Mouse (Mus musculus) megakaryocyte, embryonic 14.5 days (primary cell): ENCODE data around the gene Mmgt2. TPM values are rescaled to one million over a fixed set of nuclear protein-coding genes. Genes with fewer than 3 reads are reported as not detected.

Source experiments
- H3K27me3 ChIP-seq: replicated peaks from 2 replicates; pipeline ENCODE3; 2012; ENCODE audit warnings: inconsistent platforms
- H3K36me3 ChIP-seq: replicated peaks from 2 replicates; pipeline ENCODE3; 2012; ENCODE audit warnings: low read length, inconsistent platforms, mixed read lengths
- H3K4me1 ChIP-seq: 2 replicates; pipeline ENCODE4 v1.6.1; 2012; ENCODE audit warnings: inconsistent platforms
- H3K4me3 ChIP-seq: replicated peaks from 2 replicates; pipeline ENCODE3; 2012; ENCODE audit warnings: moderate library complexity, mild to moderate bottlenecking, inconsistent platforms
- H3K9me3 ChIP-seq: 2 replicates; pipeline ENCODE4 v1.6.1; 2012; ENCODE audit warnings: inconsistent platforms
- FLI1 ChIP-seq: IDR thresholded peaks from 2 replicates; pipeline ENCODE4 v1.6.1; 2012; ENCODE audit warnings: low read length, inconsistent platforms, mixed read lengths
- GATA1 ChIP-seq: IDR thresholded peaks from 3 replicates; pipeline ENCODE4 v1.6.1; 2012; ENCODE audit warnings: mixed read lengths, low read length, inconsistent platforms, borderline replicate concordance
- polyA plus RNA-seq: library from polyadenylated mRNA; stranded (reverse); fragments of >175 nt; gene quantifications from 2 replicates; pipeline ENCODE4 v1.2.3, GENCODE M21; 2012; ENCODE audit warnings: low replicate concordance; ENCODE audit not compliant: insufficient read depth

The Mmgt2 gene
- polyA plus RNA-seq, 1 experiment: 26.5 TPM

- no peak for TF ChIP-seq GATA1
- TF ChIP-seq FLI1: no peak
- H3K27me3 ChIP-seq: peaks cover 7% of the 10 kb centered on the region
Measured at GRCm38 (mm10) chr11:62637401-62637800, 11.1 kb upstream of the Mmgt2 start.

DNA sequence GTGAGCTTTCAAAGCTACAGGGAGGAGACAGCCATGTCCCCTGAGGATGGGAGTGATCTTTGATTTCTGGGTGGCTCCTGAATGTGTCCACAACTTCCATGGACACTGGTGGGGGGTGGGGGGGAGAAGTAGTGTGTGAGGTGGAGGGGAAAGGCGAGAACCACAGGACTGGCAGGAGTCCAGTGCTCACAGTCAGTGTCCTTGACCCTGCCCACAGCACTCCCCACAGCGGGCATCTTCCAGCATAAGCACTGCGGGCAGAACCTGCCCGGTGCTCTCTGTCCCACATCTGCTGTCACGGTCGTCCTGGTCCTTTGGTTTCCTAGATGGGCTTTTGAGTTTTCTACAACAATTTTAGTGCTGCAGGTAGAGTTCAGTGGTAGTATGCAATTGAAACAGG is 10.7 kb upstream of the Mmgt2 start:
- peaks cover 7% of the 10 kb centered on the region for H3K27me3 ChIP-seq
- H3K4me1 ChIP-seq: peaks cover 66% of the 10 kb centered on the region
- no peak for TF ChIP-seq GATA1
- TF ChIP-seq FLI1: no peak
- no peak overlapping the region for H3K4me3 ChIP-seq
- H3K36me3 ChIP-seq: peaks cover 2% of the 10 kb centered on the region
- H3K9me3 ChIP-seq: no peaks in the 10 kb centered on the region

More at GRCm38 (mm10) chr11:62637401-62637800, 11.1 kb upstream of the Mmgt2 start:
- Histone ChIP-seq H3K9me3 (no peaks in the 10 kb centered on the region), H3K4me1 (peaks cover 62% of the 10 kb centered on the region), H3K4me3 (no peak overlapping the region), H3K36me3 (peaks cover 2% of the 10 kb centered on the region)

DNA sequence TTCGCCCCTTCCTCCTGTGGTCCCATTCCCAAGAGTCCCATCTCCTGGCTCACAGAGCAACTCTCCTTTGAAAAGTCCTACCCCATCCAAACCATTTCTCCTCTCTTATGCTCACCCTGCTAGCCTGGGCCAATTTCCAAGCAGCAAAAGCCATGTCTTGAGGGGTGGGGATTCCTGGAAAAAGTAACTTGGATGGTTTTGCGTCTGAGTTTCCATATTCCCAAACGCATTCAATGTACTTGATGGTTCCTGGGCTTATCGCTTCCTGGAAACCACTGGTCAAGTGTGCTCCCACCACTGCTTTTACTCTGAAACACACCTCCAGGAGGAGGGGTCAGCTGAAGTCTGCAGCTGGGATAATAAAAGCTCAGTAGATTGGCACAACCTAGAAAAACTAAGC is 10.1 kb upstream of the Mmgt2 start:
- Histone ChIP-seq H3K4me3 (no peak overlapping the region), H3K36me3 (peaks cover 5% of the 10 kb centered on the region), H3K4me1 (peaks cover 72% of the 10 kb centered on the region), H3K27me3 (peaks cover 7% of the 10 kb centered on the region), H3K9me3 (no peaks in the 10 kb centered on the region)
- no peak for TF ChIP-seq FLI1
- TF ChIP-seq GATA1: no peak

DNA sequence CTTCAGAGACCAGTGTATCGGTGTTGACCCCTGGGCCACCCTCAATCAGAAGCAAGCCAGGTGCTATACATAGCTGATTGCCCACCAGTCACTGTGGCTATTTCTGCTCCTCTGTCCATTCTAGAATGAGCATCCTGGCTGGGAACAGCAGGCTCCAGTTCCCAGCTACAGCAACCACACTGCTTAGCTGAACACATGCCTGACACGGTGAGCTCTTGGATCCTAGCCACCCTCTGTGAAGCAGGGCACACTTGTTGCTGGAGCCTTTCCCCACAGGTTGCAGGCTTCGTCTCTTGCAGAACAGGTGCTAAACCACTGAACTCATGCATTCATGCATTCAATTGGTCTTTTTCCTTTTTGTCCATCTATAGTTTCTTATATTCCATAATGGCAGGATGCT is 8.1 kb upstream of the Mmgt2 start:
- H3K27me3 ChIP-seq: peaks cover 7% of the 10 kb centered on the region
- peak overlapping the region; percentile 23 for H3K4me3 ChIP-seq
- H3K9me3 ChIP-seq: no peaks in the 10 kb centered on the region
- peaks cover 86% of the 10 kb centered on the region for H3K4me1 ChIP-seq
- peaks cover 5% of the 10 kb centered on the region for H3K36me3 ChIP-seq
- TF ChIP-seq FLI1: no peak
- no peak for TF ChIP-seq GATA1

GRCm38 (mm10) chr11:62642023-62642844 is 6.2 kb upstream of the Mmgt2 start:
- Histone ChIP-seq H3K27me3 (peaks cover 7% of the 10 kb centered on the region), H3K36me3 (peaks cover 5% of the 10 kb centered on the region), H3K4me1 (peaks cover 92% of the 10 kb centered on the region), H3K4me3 (peak overlapping the region; percentile 19), H3K9me3 (no peaks in the 10 kb centered on the region)
- TF ChIP-seq FLI1: no peak
- no peak for TF ChIP-seq GATA1

DNA sequence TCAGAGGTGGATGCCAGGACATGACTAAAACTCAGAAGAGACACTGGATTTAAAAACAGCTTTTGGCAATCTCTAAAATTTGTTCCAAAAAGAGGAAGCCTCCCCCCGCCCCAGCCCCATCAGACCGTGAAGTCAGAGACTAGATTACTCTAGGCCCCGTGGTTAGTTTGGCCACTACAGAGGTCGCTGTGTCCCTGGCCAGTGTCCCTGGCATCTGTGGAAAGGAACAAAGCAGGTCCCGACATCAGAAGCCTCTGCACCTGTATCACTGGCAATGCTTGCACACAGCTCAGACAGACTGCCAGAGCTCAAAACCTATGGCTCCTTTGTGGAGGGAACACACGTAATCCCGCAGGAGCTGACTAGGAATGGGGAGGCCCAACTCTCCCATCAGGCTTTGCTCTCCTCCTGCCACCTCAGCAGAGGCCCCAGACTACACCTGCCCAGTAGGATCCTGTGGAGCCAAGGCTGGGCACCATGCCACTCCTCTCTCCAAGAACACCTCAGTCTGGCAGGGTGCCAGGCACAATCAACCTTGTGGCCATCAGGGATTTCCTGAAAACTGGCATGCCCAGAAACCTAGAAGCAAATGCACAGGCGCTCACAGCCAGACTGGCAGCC is 5.3 kb upstream of the Mmgt2 start:
- Histone ChIP-seq H3K36me3 (peaks cover 5% of the 10 kb centered on the region), H3K9me3 (no peaks in the 10 kb centered on the region), H3K27me3 (peaks cover 7% of the 10 kb centered on the region), H3K4me1 (peaks cover 92% of the 10 kb centered on the region), H3K4me3 (no peak overlapping the region)
- TF ChIP-seq GATA1: no peak
- TF ChIP-seq FLI1: no peak

DNA sequence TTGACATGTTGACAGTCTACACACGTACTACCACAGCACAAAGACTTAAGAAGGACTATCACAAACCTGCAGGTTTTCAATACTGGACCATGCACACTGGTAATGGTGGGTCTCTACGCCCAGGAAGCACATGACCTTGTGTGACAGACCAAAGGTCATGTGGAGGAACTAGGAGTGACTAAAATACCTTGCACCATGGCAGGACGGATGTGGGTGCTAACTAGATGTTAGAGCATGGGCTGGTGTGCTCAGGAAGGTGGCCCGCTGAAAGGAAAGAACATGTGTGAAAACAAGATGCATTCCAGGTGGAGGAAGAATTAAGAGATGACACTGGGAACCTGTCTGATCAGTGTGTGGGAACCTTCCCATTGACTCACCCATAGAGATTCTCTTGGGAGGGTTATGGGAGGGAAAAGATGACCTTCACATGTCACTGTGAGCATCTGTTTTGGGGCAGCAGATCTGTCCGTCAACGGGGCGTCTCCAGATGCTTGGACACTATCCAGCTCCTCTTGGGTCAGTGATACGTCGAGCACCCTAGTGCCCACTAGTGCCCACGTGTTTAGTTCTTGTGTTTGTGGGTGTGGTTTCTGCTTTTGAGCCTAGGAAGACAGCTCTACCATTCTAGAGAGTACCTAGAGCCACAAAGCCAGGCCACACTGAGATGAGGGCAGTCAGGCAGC is 4.6 kb upstream of the Mmgt2 start:
- no peak overlapping the region for H3K4me3 ChIP-seq
- no peaks in the 10 kb centered on the region for H3K9me3 ChIP-seq
- H3K27me3 ChIP-seq: peaks cover 6% of the 10 kb centered on the region
- peaks cover 5% of the 10 kb centered on the region for H3K36me3 ChIP-seq
- TF ChIP-seq GATA1 (no peak), FLI1 (no peak)
- H3K4me1 ChIP-seq: peaks cover 87% of the 10 kb centered on the region

GRCm38 (mm10) chr11:62644602-62645336 is 3.7 kb upstream of the Mmgt2 start:
- H3K27me3 ChIP-seq: peaks cover 4% of the 10 kb centered on the region
- H3K4me3 ChIP-seq: peak overlapping the region; percentile 40
- H3K36me3 ChIP-seq: peaks cover 5% of the 10 kb centered on the region
- TF ChIP-seq FLI1 (no peak), GATA1 (no peak)
- peaks cover 88% of the 10 kb centered on the region for H3K4me1 ChIP-seq
- no peaks in the 10 kb centered on the region for H3K9me3 ChIP-seq

- H3K4me3 ChIP-seq: peak overlapping the region; percentile 40
- peaks cover 4% of the 10 kb centered on the region for H3K36me3 ChIP-seq
- peaks cover 85% of the 10 kb centered on the region for H3K4me1 ChIP-seq
- TF ChIP-seq GATA1 (no peak), FLI1 (no peak)
- no peaks in the 10 kb centered on the region for H3K9me3 ChIP-seq
- H3K27me3 ChIP-seq: peaks cover 1% of the 10 kb centered on the region
Measured at GRCm38 (mm10) chr11:62645337-62645675, 3.2 kb upstream of the Mmgt2 start.
